Mouse (Mus musculus) layer of hippocampus, postnatal 36 days (tissue): ENCODE measurements around the gene Slc9a5. TPM values are rescaled to one million over a fixed set of nuclear protein-coding genes. Genes with fewer than 3 reads are reported as not detected.
A peak's percentile ranks its signal among the peaks of the same experiment; 100 is the strongest.

Experiments used
- DNase-seq, 2 experiments: peaks; one replicate each; pipeline ENCODE4 v3.0.0; 2022
- total RNA-seq, 2 experiments: library from RNA; stranded (reverse); gene quantifications; 2 replicates each; pipeline ENCODE4 v1.2.3; 2021

Slc9a5 gene
- total RNA-seq, 2 experiments from 2014 or later = 12.2 to 13.7 TPM

GRCm38 (mm10) chr8:105326141-105326672 is 22.4 kb upstream of the Slc9a5 start, which contains the start of the genes Lrrc29 and Tmem208:
Gene Lrrc29, minus strand, starts transcription at chr8:105326278.
Gene Tmem208, plus strand, starts transcription at chr8:105326354.
- DNase-seq = peak; percentile 96

- no peak for DNase-seq
These were observed 21.7 kb upstream of the Slc9a5 start for GRCm38 (mm10) chr8:105326968-105327367.

DNA sequence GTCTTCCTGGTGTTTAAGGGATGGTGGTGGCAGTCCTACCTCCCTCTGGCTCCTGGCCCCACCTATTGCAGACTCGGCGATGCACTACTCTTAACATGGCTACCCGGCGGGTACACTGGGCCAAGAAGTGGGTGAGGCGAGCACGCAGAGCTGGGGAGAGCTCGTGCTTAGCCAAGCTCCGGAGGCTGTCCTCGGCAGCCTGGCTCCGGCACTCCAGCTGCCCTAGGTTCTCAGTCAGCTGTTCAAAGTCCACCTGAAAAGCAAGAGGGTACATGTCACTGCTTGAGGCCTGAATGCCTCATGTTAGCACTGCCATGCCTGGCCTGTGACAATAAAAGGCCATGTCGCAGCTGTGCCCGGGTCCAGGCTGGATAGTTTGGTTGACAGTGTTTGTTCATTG is 18.3 kb upstream of the Slc9a5 start:
- no peak for DNase-seq

DNA sequence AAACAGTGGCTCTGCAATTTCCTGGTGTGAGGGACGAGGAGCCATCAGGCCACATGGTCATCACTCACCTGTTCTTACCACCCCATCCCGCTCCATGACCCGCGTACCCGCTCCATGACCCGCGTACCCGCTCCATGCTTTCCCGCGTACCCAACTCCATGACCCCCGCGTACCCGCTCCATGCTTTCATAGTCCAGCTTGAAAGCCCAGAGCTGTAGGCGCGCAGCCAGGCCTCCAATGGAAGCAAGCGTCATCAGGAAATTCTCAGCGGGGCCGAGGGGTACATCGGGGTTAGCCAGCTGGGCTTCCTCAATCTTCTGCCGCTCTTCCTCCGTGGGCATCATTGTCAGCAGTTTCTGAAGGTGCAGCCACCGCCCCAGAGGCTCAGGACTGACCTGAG is 17.2 kb upstream of the Slc9a5 start:
- no peak for DNase-seq

- no peak for DNase-seq
These were observed 16.7 kb upstream of the Slc9a5 start for GRCm38 (mm10) chr8:105331931-105332330.

DNA sequence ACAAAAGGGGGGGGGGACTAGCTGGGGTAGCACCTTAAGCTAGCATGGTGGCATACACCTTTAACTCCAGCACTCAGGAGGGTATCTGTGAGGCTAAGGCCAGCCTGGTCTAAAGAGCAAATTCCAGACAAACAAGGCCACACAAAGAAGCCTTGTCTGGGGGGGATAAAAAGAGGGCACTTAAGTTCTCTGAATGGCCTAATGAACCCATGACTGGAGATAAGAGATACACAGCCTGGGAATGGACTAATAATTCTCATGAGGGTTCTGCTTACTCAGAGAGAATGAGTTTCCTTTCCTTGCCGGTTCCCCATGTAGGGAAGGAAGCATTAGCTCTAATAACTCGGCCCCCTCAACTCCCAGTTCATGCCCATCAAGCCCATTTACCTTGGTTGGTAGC is 16.1 kb upstream of the Slc9a5 start:
- DNase-seq = no peak

DNA sequence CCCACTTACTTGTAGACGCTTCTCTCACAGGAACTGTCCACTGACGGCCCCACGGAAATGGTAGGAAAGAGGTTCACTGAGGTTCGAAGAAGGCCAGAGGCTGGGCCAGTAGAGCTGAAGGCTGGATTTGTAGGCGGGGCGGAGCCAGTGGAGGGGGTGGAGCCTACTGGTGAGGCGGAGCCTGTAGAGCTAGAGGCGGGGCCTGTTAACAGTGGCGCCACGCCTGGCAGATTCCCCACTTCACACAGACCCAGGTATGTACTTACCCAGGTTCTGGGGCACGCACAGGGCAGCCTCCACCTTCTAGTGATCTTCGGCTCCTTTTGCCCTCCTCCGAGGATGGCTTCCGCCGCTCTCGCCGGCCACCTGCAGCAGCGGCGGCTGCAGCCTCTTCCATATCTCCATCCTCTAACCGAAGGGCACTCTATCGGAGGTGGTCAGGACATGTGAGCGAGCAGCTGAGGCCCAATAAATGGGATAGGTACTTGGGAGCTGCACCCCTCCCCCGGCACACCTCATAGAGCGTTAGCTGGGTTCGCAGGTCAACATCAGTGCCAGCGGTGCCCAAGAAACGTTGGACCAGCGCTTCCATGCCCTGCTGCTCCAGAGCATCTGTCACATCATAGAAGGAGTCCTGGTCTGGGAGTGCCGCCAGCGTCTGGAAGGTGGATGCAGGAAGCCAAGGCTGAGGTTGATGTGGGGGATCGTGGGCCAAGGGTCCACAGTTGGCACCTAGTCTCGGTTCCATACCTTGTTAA is 12.1 kb upstream of the Slc9a5 start:
- DNase-seq = no peak

DNA sequence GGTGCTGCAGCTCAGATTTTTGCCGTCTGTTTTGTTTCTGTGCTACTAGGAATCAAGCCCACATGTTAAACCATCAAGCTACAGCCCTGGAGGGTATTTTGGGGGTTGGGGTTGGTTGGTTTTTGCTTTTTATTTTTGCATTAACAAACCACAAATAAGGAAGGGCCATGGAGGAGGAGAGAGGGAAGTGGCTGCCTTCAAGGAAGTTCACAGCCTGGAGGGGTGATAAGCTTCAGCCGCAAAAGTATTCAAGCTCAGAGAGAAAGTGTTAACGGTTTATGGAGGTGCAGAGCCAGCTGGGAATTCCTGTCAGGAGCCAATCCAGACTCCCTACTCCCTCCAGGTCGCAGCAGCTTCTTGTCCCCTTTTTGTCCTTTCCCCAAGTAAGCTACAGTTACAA is 9.7 kb upstream of the Slc9a5 start:
- no peak for DNase-seq

- DNase-seq = no peak
These were observed 8.6 kb upstream of the Slc9a5 start for GRCm38 (mm10) chr8:105339886-105340635.

DNA sequence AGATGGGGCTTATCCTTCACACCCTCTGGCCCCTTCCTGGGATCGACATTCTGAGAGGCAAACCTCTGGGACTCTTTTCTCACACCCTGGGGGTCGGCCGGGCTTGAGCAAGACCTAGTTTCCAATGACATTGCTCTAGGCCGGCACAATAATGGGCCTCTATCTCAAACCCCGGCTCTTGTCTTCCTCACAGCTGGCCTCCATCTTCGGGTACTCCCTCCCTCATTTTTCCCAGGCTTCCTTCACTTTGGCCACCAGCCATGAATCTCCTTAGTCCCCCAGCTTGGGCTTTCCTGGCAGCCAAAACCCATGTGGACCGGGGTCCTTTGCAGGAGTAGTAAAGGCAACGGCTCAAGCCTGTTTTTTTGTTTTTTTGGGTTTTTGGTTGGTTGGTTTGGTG is 7.2 kb upstream of the Slc9a5 start:
- DNase-seq = no peak

DNA sequence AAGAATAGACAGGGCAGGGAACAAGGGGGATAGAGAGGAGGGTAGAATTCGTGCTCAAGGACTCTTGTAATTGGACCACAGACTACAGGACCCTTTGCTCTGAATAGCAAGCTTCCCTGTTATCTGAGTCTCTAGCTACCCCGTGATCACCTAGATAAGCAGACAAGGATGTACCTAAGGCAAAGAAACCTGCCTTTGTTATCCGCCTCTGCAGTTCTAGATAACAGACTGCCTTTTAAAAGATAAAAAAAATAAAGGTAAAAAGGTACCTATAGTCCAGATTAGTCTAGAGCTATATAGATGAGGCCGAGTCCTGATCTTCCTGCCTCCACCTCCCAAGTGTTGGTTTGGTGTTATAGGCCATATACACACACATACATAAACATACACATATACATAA is 5.9 kb upstream of the Slc9a5 start:
- DNase-seq = no peak

GRCm38 (mm10) chr8:105343791-105344574 is 4.7 kb upstream of the Slc9a5 start:
- no peak for DNase-seq

- no peak for DNase-seq
These were observed 3.3 kb upstream of the Slc9a5 start for GRCm38 (mm10) chr8:105345061-105345975.

- no peak for DNase-seq
These were observed 1.8 kb upstream of the Slc9a5 start for GRCm38 (mm10) chr8:105346611-105347427.

- DNase-seq = peak; percentile 76 to 81
These were observed 1.0 kb upstream of the Slc9a5 start, which contains the start of gene Fhod1 for GRCm38 (mm10) chr8:105347428-105348221. Gene Fhod1, minus strand, starts transcription at chr8:105347953.

GRCm38 (mm10) chr8:105349096-105349771 is 591 bp downstream of the Slc9a5 start:
- DNase-seq = no peak

DNA sequence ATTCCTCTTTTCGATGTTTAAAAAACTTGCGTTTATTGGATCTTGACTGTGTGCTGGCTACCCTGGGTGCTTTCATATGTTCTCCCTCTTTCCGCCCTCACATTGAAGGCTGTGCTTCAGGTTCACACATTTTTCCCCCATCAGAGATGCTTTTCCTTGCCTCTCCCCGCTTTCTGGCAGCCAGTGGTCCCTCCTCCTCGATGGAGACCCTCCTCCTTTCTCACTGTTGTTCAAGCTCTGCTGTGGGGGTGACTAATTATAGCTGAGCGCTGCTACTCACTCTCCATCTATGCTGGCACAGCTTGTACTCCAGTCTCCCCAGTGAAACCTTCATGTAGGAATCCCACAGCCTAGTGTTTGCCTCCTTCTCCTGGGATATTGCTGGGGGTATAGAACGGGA is 1.5 kb downstream of the Slc9a5 start:
- DNase-seq = no peak

DNA sequence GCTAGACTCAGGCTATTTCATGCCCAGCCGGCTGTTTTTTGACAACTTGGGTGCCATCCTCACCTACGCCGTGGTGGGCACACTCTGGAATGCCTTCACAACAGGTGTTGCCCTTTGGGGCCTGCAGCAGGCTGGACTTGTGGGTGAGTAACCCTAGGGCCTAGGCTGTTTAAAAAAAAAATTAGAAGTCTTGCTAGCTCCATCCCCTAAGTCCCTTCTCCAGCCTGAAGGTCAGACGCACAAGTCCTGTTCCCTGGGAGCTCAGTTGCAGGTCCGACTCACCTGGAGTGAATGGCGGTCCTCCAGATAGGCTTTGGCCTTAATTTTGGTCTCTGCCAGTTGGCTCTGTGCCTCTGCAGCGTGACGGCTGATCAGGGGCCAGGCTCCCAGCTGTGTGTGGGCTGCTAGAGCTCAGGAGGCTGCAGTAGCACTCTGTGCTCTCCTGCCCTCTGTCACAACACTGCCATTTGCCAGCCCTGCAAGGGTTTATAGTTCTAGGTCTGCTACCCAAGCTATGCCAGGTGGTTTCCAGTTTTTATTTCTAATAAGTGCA is 5.0 kb downstream of the Slc9a5 start:
- no peak for DNase-seq

- no peak for DNase-seq
These were observed 5.9 kb downstream of the Slc9a5 start for GRCm38 (mm10) chr8:105354549-105354948.
